Comparison of ENCODE assay signal across 7 mouse cellular contexts in genomic region chr17:74179640-74180039, GRCm38 (mm10).
DNase-seq lines count a peak whose midpoint lies in the region; ATAC-seq and TF ChIP-seq lines count a peak whose summit lies in the region.
"Not testable (repeated sequence)": the region's sequence is repeated elsewhere in the genome, so short reads cannot be mapped to it uniquely, and the experiment has no call there.

No protein-coding gene starts in this region.

- TF ChIP-seq CTCF in liver, embryonic 14.5 days (IDR thresholded peaks at IDR 0.05; ENCODE audit: low read depth): not testable (repeated sequence)

- ATAC-seq in liver, embryonic 11.5 days (replicated peaks; ENCODE audit: low FRiP score): 0 out of 2 replicates have a peak, but pooled peaks have one; percentile 47
- ATAC-seq in liver, embryonic 14.5 days (ENCODE audit: insufficient read depth): peak; percentile 43; the same call in 1 of the 2 replicates
- ATAC-seq in megakaryocyte-erythroid progenitor cell, adult 5-6 weeks (replicated peaks; ENCODE audit: low FRiP score, low TSS enrichment, poor library complexity, severe bottlenecking): peak; percentile 80

- H3K4me2 ChIP-seq in liver, embryonic 11.5 days; liver, embryonic 14.5 days (ENCODE audit: low read depth): not testable (repeated sequence)

- H3K9me3 ChIP-seq in liver, embryonic 11.5 days (ENCODE audit: control insufficient read depth, low read length); liver, embryonic 14.5 days (ENCODE audit: control insufficient read depth, low read length): not testable (repeated sequence)

- H3K36me3 ChIP-seq in liver, embryonic 11.5 days (ENCODE audit: control insufficient read depth, insufficient read depth, low read length); liver, embryonic 14.5 days (replicated peaks; ENCODE audit: control insufficient read depth, insufficient read depth, low read depth): not testable (repeated sequence)

- WGBS in liver, embryonic 11.5 days: 70% methylated on average over 2 of the region's 2 CpGs
- 53% methylated on average over 2 of the region's 2 CpGs for WGBS in liver, embryonic 14.5 days (ENCODE audit: insufficient replicate concordance)

- H3K27me3 ChIP-seq in liver, embryonic 11.5 days (replicated peaks; ENCODE audit: control insufficient read depth, insufficient read depth, low read length); liver, embryonic 14.5 days (ENCODE audit: control insufficient read depth, insufficient read depth, low read length): not testable (repeated sequence)

- DNase-seq in MEL-GATA-1-ER (ENCODE audit: extremely low read depth, low read depth): peak; percentile 25
- DNase-seq in adrenal gland, adult 2 months: peak; percentile 53
- DNase-seq in adrenal gland, postnatal 14 days: peak; percentile 28
- DNase-seq in c-Kit-positive CD71-positive TER-119-negative erythroid progenitor cells, embryonic 14.5 days (ENCODE audit: low read depth): peak; percentile 15
- not testable (repeated sequence) for DNase-seq in liver, embryonic 11.5 days (ENCODE audit: low spot score); liver, embryonic 14.5 days (ENCODE audit: low read depth in 3 of 3, low spot score in 3 of 3)

- H3K4me1 ChIP-seq in liver, embryonic 11.5 days (replicated peaks; ENCODE audit: control insufficient read depth, insufficient read depth, low read length); liver, embryonic 14.5 days (replicated peaks; ENCODE audit: control insufficient read depth in 2 of 2, insufficient read depth in 2 of 2, low read length in 1 of 2): not testable (repeated sequence)

- not testable (repeated sequence) for TF ChIP-seq EP300 in liver, embryonic 14.5 days (IDR thresholded peaks at IDR 0.05; ENCODE audit: low read depth)

- H3K9ac ChIP-seq in liver, embryonic 11.5 days (ENCODE audit: low read depth, low read length); liver, embryonic 14.5 days (replicated peaks): not testable (repeated sequence)

- not testable (repeated sequence) for H3K4me3 ChIP-seq in liver, embryonic 11.5 days (ENCODE audit: low read depth, low read length); liver, embryonic 14.5 days (ENCODE audit: insufficient read depth in 1 of 2, low read depth in 2 of 2, low read length in 2 of 2)

- not testable (repeated sequence) for H3K27ac ChIP-seq in liver, embryonic 11.5 days (ENCODE audit: low read depth, low read length); liver, embryonic 14.5 days
